Mouse (Mus musculus) ovary, adult 2 months (tissue): ENCODE results near the gene Rnf223. TPM values are rescaled to one million over a fixed set of nuclear protein-coding genes. Genes with fewer than 3 reads are reported as not detected.

Experiments
- polyA plus RNA-seq: library from polyadenylated mRNA; depleted of rRNA; stranded (reverse); fragments of >200 nt; gene quantifications from 2 replicates; pipeline ENCODE4 v1.2.3, GENCODE M21; 2012; rRNA removed

The Rnf223 gene
- polyA plus RNA-seq, result 2.4 and 3.2 TPM in 2 replicates

DNA sequence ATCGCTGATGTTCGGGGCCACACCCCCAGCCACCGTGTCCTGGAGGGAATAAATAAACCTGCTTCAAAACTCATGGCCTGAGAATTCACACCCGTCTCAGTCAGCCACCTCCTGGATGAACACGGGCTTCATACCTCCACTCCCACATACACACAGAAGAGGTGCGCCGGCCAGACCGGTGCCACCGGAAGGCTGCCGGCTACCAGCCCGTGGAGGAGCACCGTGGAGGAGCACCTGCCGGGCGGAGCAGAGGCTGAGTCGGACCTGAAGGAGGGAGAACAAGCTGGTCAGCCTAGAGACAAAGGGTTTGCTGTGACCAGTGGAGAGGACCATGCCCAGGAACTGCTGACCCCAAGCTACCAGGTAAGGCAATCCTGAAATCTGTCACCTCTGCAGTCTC, at the start of gene Rnf223:
Gene Rnf223, plus strand, starts transcription at position 78 of the 400 bp plus-strand sequence.

DNA sequence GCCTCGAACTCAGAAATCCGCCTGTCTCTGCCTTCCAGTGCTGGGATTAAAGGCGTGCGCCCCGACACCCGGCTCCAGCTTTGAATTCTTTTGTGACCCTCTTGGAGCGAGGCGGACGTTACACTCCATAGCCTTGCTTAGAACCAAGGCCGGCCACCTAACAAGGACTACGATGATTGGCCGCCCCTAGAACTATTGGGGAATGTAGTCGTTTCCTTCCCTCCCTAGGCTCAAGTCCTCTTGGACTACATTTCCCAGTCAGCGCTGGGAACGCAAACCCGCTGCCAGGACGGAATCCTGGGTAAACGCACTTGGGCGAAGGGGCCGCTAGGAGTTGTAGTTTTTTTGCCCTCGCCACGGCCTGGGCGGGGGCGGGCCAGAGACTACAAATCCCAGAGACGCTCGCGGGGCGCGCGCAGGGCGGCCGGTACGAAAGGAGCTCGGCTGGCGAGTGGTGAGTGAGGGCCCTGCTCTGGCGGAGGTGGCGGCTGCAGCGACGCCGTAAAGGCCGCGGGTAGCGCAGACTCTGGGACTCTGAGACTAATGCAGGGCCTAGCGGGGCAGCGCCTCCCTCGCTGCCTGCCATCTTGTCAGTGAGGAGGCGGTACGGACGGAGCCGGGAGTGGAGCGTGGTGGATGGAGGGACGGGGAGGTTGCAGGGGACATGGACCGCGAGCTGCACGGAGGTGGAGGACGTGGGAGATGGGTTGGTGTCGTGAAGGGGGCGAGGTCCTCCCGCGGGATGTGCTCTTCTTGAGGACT, 20.6 kb upstream of the Rnf223 start, which contains the start of gene 9430015G10Rik:
Gene 9430015G10Rik, plus strand, starts transcription at position 413 of the 762 bp plus-strand sequence.

Other genes with a start within 250 kb of the Rnf223 start
- gene Pusl1, start 238.7 kb upstream of the Rnf223 start, polyA plus RNA-seq, result 142 and 148 TPM in 2 replicates
- gene Acap3, start 238.7 kb upstream of the Rnf223 start, polyA plus RNA-seq, result 47.6 and 51.6 TPM in 2 replicates
- gene Ube2j2, start 186.7 kb upstream of the Rnf223 start, polyA plus RNA-seq, result 132 and 145 TPM in 2 replicates
- gene C1qtnf12, start 168.2 kb upstream of the Rnf223 start, polyA plus RNA-seq, result 68.8 and 73.0 TPM in 2 replicates
- gene B3galt6, start 137.9 kb upstream of the Rnf223 start, polyA plus RNA-seq, result 24.3 and 26.5 TPM in 2 replicates
- 48.7 and 65.1 TPM in 2 replicates for gene Sdf4, start 137.6 kb upstream of the Rnf223 start, polyA plus RNA-seq
- gene Tnfrsf4, start 116.7 kb upstream of the Rnf223 start, polyA plus RNA-seq, result 3.9 and 6.8 TPM in 2 replicates
- gene Tnfrsf18, start 104.3 kb upstream of the Rnf223 start, polyA plus RNA-seq, result 1.3 and 2.4 TPM in 2 replicates
- 12.9 and 21.0 TPM in 2 replicates for gene Ttll10, start 71.1 kb upstream of the Rnf223 start, polyA plus RNA-seq
- 41.1 and 43.5 TPM in 2 replicates for gene 9430015G10Rik, start 20.5 kb upstream of the Rnf223 start, polyA plus RNA-seq
- 102 and 106 TPM in 2 replicates for gene Agrn, start 67.0 kb downstream of the Rnf223 start, polyA plus RNA-seq
- 11.5 and 19.8 TPM in 2 replicates for gene Isg15, start 70.3 kb downstream of the Rnf223 start, polyA plus RNA-seq
- gene AW011738, start 72.8 kb downstream of the Rnf223 start, polyA plus RNA-seq, result 2.3 and 3.2 TPM in 2 replicates
- gene Perm1, start 85.4 kb downstream of the Rnf223 start, polyA plus RNA-seq, result 0.47 and 0.60 TPM in 2 replicates
- 102 and 109 TPM in 2 replicates for gene Plekhn1, start 104.3 kb downstream of the Rnf223 start, polyA plus RNA-seq
- 124 and 144 TPM in 2 replicates for gene Noc2l, start 105.5 kb downstream of the Rnf223 start, polyA plus RNA-seq
- 0.64 and 0.67 TPM in 2 replicates for gene Samd11, start 125.1 kb downstream of the Rnf223 start, polyA plus RNA-seq
- not detected in 2 replicates for gene Vmn2r-ps159, start 200.6 kb downstream of the Rnf223 start, polyA plus RNA-seq